Mouse (Mus musculus) midbrain, embryonic 10.5 days (tissue): ENCODE data around the gene Gabrb1. TPM values are rescaled to one million over a fixed set of nuclear protein-coding genes. Genes with fewer than 3 reads are reported as not detected.

Experiments
- DNase-seq: peaks from one replicate; pipeline ENCODE4 v3.0.0-alpha.2; 2017; ENCODE audit warnings: low spot score
- H3K27ac ChIP-seq: fragments of 300-500 bp; sonication (generic); replicated peaks from 2 replicates; pipeline ENCODE4 v1.5.1; 2016; ENCODE audit warnings: mild to moderate bottlenecking
- H3K27me3 ChIP-seq: fragments of 300-500 bp; sonication (generic); 2 replicates; pipeline ENCODE4 v1.6.1; 2016; ENCODE audit warnings: low read depth, mild to moderate bottlenecking; ENCODE audit not compliant: poor library complexity, severe bottlenecking
- H3K36me3 ChIP-seq: fragments of 300-500 bp; sonication (generic); 2 replicates; pipeline ENCODE4 v1.6.1; 2016; ENCODE audit warnings: mild to moderate bottlenecking, moderate library complexity
- H3K4me1 ChIP-seq: fragments of 300-500 bp; sonication (generic); 2 replicates; pipeline ENCODE4 v1.6.1; 2016
- H3K4me3 ChIP-seq: fragments of 300-500 bp; sonication (generic); 2 replicates; pipeline ENCODE4 v1.5.1; 2016; ENCODE audit warnings: mild to moderate bottlenecking, moderate library complexity
- H3K9me3 ChIP-seq: fragments of 300-500 bp; sonication (generic); replicated peaks from 2 replicates; pipeline ENCODE4 v1.6.1; 2016; ENCODE audit warnings: mild to moderate bottlenecking
- WGBS: fragments of 180-500 bp; shearing (Covaris S2); methylation state at CpG from one replicate; pipeline ENCODE4 v1.1.7; 2016; 5-methylcytosine and 5-hydroxymethylcytosine counted together
- polyA plus RNA-seq: library from polyadenylated mRNA; unstranded; fragments of >200 nt; fragmentation: Nextera tagmentation; extraction: Ambion mirVana; gene quantifications from 2 replicates; pipeline ENCODE4 v1.2.1, GENCODE M21; 2016

Gene Gabrb1
- polyA plus RNA-seq, 1 experiment from 2014 or later = 0.16 TPM

GRCm38 (mm10) chr5:71898214-71898613 is 240.3 kb downstream of the Gabrb1 start:
- Histone ChIP-seq H3K4me3 (no peak overlapping the region), H3K4me1 (no peaks in the 10 kb centered on the region), H3K9me3 (no peaks in the 10 kb centered on the region), H3K27ac (no peak overlapping the region), H3K27me3 (no peaks in the 10 kb centered on the region), H3K36me3 (no peaks in the 10 kb centered on the region)
- no peak for DNase-seq
- 92% methylated on average over 2 of the region's 2 CpGs for WGBS

DNA sequence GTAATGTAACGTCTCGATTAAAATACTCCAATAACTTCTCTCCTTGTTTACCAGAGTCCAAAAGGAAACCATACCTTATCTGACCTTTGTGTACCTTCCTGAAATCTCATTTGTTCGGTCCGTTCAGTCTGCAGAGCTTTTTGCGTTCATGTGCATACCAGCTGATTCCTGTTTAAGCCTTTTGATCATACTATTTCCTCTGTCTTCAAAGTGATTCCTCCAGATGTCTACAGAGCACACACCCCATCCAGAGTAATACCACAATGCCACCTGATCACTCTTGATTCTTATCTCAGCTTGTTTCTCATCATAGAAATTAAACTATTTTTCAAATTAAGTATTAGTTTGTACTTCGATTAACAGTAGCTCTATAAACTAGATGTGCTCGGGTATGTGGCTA is 245.5 kb downstream of the Gabrb1 start:
- H3K27ac ChIP-seq = no peak overlapping the region
- no peak for DNase-seq
- H3K4me1 ChIP-seq = no peaks in the 10 kb centered on the region
- no peaks in the 10 kb centered on the region for H3K27me3 ChIP-seq
- H3K36me3 ChIP-seq = no peaks in the 10 kb centered on the region
- no peak overlapping the region for H3K4me3 ChIP-seq
- H3K9me3 ChIP-seq = no peaks in the 10 kb centered on the region
- 90% methylated on average over 7 of the region's 7 CpGs for WGBS

DNA sequence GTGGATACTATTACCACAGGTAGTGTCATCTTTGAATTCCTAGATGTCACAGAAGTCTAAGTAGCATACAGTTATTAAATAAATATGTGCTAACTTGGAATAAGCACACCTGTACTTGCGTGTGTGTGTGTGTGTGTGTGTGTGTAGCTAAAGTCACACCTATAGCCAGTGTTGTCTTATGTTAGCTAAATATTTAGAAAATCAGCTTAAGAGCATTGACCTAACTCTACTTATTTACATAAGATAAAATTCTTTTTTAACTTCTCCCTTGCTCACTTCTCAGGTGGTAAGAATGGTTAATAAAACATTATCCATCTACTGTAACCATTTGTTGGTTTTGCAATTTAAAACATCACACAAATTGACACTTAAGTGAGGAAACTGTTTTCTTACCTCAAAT is 256.1 kb downstream of the Gabrb1 start:
- Histone ChIP-seq H3K9me3 (no peaks in the 10 kb centered on the region), H3K36me3 (no peaks in the 10 kb centered on the region), H3K4me3 (no peak overlapping the region), H3K27me3 (no peaks in the 10 kb centered on the region), H3K27ac (no peak overlapping the region), H3K4me1 (no peaks in the 10 kb centered on the region)
- no peak for DNase-seq
- WGBS = 67% methylated on average over 1 of the region's 1 CpGs

- no peak overlapping the region for H3K27ac ChIP-seq
- H3K36me3 ChIP-seq = no peaks in the 10 kb centered on the region
- WGBS = 90% methylated on average over 4 of the region's 4 CpGs
- H3K9me3 ChIP-seq = no peaks in the 10 kb centered on the region
- no peak for DNase-seq
- no peak overlapping the region for H3K4me3 ChIP-seq
- no peaks in the 10 kb centered on the region for H3K4me1 ChIP-seq
- H3K27me3 ChIP-seq = no peaks in the 10 kb centered on the region
Measured at GRCm38 (mm10) chr5:71915711-71916110, 257.8 kb downstream of the Gabrb1 start.

- no peaks in the 10 kb centered on the region for H3K36me3 ChIP-seq
- H3K27ac ChIP-seq = no peak overlapping the region
- DNase-seq = no peak
- H3K4me3 ChIP-seq = no peak overlapping the region
- no peaks in the 10 kb centered on the region for H3K9me3 ChIP-seq
- H3K4me1 ChIP-seq = no peaks in the 10 kb centered on the region
- WGBS = 81% methylated on average over 4 of the region's 4 CpGs
- H3K27me3 ChIP-seq = no peaks in the 10 kb centered on the region
Measured at GRCm38 (mm10) chr5:71917206-71917605, 259.3 kb downstream of the Gabrb1 start.

DNA sequence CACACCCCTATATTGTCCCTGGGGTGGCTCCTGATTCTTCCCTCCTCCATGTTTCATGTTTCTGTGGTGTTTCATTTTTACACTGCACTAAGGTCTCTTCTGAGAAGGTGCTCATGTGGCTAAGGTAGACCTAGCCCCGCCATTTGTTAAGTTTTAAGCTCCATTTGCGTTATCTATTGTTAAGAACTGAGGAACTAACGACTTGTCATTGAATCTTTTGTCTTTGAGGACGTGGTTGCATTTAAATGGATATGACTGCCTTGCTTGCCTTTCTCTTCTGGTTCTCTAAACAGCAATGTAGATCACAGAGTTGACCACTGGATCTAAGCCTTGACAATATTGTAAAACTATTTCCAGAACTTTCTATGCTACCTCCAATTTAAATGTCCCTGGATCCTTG is 265.7 kb downstream of the Gabrb1 start:
- H3K27ac ChIP-seq = no peak overlapping the region
- no peaks in the 10 kb centered on the region for H3K4me1 ChIP-seq
- 73% methylated on average over 4 of the region's 4 CpGs for WGBS
- H3K27me3 ChIP-seq = no peaks in the 10 kb centered on the region
- H3K36me3 ChIP-seq = no peaks in the 10 kb centered on the region
- H3K9me3 ChIP-seq = no peaks in the 10 kb centered on the region
- DNase-seq = no peak
- no peak overlapping the region for H3K4me3 ChIP-seq

DNA sequence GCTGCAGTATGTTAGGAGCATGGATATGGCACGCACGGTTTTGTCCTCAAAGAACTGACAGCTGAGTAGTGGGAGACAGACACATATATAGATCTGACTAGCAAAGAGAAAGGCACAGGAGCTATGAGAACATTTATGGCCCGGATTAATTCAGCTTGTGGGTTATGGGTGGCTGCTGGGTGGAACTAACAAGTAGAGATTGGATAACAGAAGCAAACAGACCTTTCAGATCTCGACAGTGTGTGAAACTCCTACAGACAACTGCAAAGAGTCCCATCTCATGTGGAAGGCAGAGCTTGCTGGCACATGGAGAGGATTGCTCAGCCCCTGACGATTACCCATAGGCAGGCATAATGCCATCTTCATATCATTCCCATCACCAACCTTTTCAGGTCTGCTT is 268.4 kb downstream of the Gabrb1 start:
- Histone ChIP-seq H3K27me3 (no peaks in the 10 kb centered on the region), H3K27ac (no peak overlapping the region), H3K36me3 (no peaks in the 10 kb centered on the region), H3K4me3 (no peak overlapping the region), H3K4me1 (no peaks in the 10 kb centered on the region), H3K9me3 (no peaks in the 10 kb centered on the region)
- 89% methylated on average over 5 of the region's 5 CpGs for WGBS
- no peak for DNase-seq

DNA sequence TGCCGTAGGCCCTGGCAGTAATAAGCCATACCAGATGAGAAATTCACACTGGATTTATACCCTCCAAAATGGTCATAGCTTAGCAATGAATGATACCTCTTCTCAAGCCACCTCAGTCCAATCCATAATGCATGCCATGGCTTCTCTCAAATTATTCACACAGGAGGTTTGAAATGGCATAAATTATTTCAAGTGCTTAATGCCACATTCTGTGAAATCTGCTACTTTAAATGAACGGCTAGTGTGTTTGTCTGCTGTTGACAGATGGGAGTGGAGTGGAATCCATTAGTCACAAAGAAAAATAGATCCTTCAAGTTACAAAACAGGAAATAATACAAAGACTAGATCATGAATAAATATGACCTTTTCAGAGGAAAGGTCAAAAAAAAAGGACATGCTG is 272.1 kb downstream of the Gabrb1 start:
- no peak overlapping the region for H3K27ac ChIP-seq
- 83% methylated on average over 2 of the region's 2 CpGs for WGBS

GRCm38 (mm10) chr5:71951398-71951797 is 293.5 kb downstream of the Gabrb1 start:
- DNase-seq = no peak
- Histone ChIP-seq H3K36me3 (no peaks in the 10 kb centered on the region), H3K4me1 (peaks cover 8% of the 10 kb centered on the region), H3K27me3 (no peaks in the 10 kb centered on the region), H3K9me3 (no peaks in the 10 kb centered on the region), H3K27ac (no peak overlapping the region), H3K4me3 (no peak overlapping the region)
- WGBS = 90% methylated on average over 1 of the region's 1 CpGs

More for the DNA sequence above, 272.1 kb downstream of the Gabrb1 start:
- H3K36me3 ChIP-seq = no peaks in the 10 kb centered on the region
- no peak for DNase-seq
- H3K9me3 ChIP-seq = no peaks in the 10 kb centered on the region
- no peaks in the 10 kb centered on the region for H3K27me3 ChIP-seq
- H3K4me1 ChIP-seq = no peaks in the 10 kb centered on the region
- no peak overlapping the region for H3K4me3 ChIP-seq

DNA sequence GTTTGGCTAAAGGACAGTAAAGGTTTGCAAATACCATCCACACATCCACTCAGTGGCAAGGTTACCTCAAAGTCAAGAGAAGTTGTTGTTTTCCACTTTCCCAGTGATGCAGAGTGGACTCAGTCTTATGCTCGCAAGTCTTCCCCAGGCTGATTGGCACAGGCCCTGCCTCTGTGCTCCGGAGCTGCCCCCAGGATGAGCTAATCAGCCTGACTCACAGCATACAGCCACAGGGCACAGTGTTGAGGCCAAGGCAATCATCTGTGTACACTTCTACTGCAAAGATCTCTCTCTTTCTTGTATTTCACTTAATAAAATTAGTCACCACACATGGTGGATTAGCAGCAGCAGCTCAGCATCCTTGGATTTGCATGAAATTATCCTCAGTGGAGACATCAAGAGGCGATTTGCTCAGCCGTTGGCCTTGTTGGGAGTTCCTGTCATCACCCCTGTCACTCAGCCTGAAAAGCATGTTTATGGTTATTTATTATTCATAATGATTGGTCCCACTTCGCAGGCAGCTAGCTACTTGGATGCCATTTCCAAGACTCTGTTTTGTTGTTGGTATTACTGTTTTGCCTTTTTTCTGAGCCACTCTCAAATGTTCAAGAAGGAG is 297.3 kb downstream of the Gabrb1 start:
- DNase-seq = no peak
- H3K27ac ChIP-seq = no peak overlapping the region
- H3K27me3 ChIP-seq = no peaks in the 10 kb centered on the region
- 67% methylated on average over 5 of the region's 5 CpGs for WGBS
- H3K4me1 ChIP-seq = peaks cover 8% of the 10 kb centered on the region
- no peak overlapping the region for H3K4me3 ChIP-seq
- H3K9me3 ChIP-seq = no peaks in the 10 kb centered on the region
- no peaks in the 10 kb centered on the region for H3K36me3 ChIP-seq

DNA sequence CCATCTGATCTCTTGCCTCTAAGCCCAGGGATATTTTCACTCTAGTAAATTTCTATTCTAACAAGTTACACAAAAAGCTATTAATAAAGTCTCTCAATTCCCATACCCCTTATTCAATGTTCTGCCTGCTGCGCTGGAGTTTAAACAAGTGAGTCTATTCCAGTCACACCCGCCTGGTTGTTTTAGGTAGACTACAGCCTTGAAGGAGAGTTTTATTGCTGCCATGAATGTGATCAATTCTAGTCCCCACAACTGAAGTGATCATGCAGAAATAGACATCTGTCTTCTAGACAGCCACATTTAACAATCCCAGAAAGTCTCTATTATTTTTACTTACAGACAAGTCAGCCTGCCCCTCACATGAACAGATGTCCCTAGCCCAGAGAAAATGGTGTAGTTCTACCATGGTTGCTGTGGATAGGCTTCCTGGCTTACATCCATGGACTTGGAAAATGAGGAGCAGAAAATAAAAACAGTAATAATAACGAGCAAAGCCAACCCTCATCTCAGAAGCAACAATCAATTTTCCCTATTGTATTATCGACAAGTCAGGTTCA is 307.0 kb downstream of the Gabrb1 start:
- no peak overlapping the region for H3K27ac ChIP-seq
- no peaks in the 10 kb centered on the region for H3K27me3 ChIP-seq
- H3K4me3 ChIP-seq = no peak overlapping the region
- H3K36me3 ChIP-seq = no peaks in the 10 kb centered on the region
- WGBS = 94% methylated on average over 4 of the region's 4 CpGs
- H3K9me3 ChIP-seq = no peaks in the 10 kb centered on the region
- no peak for DNase-seq
- peaks cover 2% of the 10 kb centered on the region for H3K4me1 ChIP-seq

DNA sequence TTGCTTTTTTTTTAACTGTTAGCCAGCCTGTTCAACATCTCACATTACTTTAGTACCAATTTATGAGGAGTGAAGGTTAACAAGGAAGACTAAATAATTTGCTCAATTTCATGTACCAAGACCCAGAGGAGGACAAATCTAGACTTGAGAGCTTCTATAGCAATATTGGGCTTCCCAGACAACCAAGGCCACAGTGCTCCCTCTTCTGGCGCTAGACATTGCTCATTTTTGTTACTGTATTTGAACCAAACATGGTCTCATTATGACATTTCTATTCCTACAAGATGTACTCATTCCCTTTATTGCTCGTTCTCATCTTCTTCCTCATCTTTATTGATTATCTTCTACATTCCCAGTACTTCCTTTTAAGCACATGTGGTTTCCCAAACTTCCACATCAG is 307.6 kb downstream of the Gabrb1 start:
- peaks cover 7% of the 10 kb centered on the region for H3K4me1 ChIP-seq
- no peaks in the 10 kb centered on the region for H3K36me3 ChIP-seq
- H3K27ac ChIP-seq = no peak overlapping the region
- WGBS = 74% methylated on average over 2 of the region's 2 CpGs
- H3K4me3 ChIP-seq = no peak overlapping the region
- no peaks in the 10 kb centered on the region for H3K9me3 ChIP-seq
- no peak for DNase-seq
- H3K27me3 ChIP-seq = no peaks in the 10 kb centered on the region

GRCm38 (mm10) chr5:71970140-71970800 is 312.4 kb downstream of the Gabrb1 start:
- Histone ChIP-seq H3K27ac (no peak overlapping the region), H3K27me3 (no peaks in the 10 kb centered on the region)
- WGBS = 67% methylated on average over 8 of the region's 8 CpGs

More at GRCm38 (mm10) chr5:71970140-71970800, 312.4 kb downstream of the Gabrb1 start:
- Histone ChIP-seq H3K4me3 (no peak overlapping the region), H3K4me1 (peaks cover 10% of the 10 kb centered on the region), H3K36me3 (no peaks in the 10 kb centered on the region), H3K9me3 (no peaks in the 10 kb centered on the region)
- no peak for DNase-seq
